Mouse (Mus musculus) CH12.LX (cell line): Measurements from ENCODE around the gene Zic1. TPM values are rescaled to one million over a fixed set of nuclear protein-coding genes. Genes with fewer than 3 reads are reported as not detected.

ENCODE experiments used
- DNase-seq: peaks from one replicate; pipeline ENCODE4 v3.0.0-alpha.2; 2013; ENCODE audit errors: extremely low read depth
- H3K27ac ChIP-seq: 2 replicates; pipeline ENCODE4 v1.5.1; 2012; ENCODE audit warnings: low read depth, mild to moderate bottlenecking, control low read depth, moderate library complexity; ENCODE audit not compliant: insufficient read depth
- H3K27me3 ChIP-seq: replicated peaks from 2 replicates; pipeline ENCODE3; 2012; ENCODE audit warnings: inconsistent platforms
- H3K36me3 ChIP-seq, 2 experiments: replicated peaks in 1 of 2; 2 replicates each; pipeline versions ENCODE3 to v1.6.1; 2012; ENCODE audit warnings: inconsistent platforms in 1 of 2, low read length in 1 of 2, mild to moderate bottlenecking in 1 of 2, mixed read lengths in 1 of 2, moderate library complexity in 1 of 2; ENCODE audit not compliant: control insufficient read depth in 1 of 2, insufficient read depth in 1 of 2
- H3K4me1 ChIP-seq, 2 experiments: 2 replicates each; pipeline ENCODE4 v1.6.1; 2012; ENCODE audit warnings: inconsistent platforms in 1 of 2, moderate library complexity in 1 of 2; ENCODE audit not compliant: insufficient read depth in 2 of 2, control insufficient read depth in 1 of 2
- H3K4me2 ChIP-seq: 2 replicates; pipeline ENCODE4 v1.6.1; 2012; ENCODE audit warnings: low read depth, mild to moderate bottlenecking, control low read depth; ENCODE audit not compliant: poor library complexity, insufficient read depth, severe bottlenecking
- H3K4me3 ChIP-seq, 3 experiments: fragments of 150-350 bp in 1 of 3; sonication (generic) in 1 of 3; replicated peaks in 1 of 3; 2 replicates each; pipeline versions ENCODE3 to v1.5.1; 2011 to 2012; ENCODE audit warnings: low read depth in 2 of 3, low read length in 2 of 3, mild to moderate bottlenecking in 2 of 3, moderate library complexity in 2 of 3, control low read depth in 1 of 3, improper control_type of control experiment in 1 of 3, inconsistent platforms in 1 of 3, mixed read lengths in 1 of 3; ENCODE audit not compliant: poor library complexity in 1 of 3
- H3K79me2 ChIP-seq: replicated peaks from 2 replicates; pipeline ENCODE4 v1.6.1; 2012; ENCODE audit warnings: mild to moderate bottlenecking, moderate library complexity; ENCODE audit not compliant: control insufficient read depth, poor library complexity, insufficient read depth, severe bottlenecking; ENCODE audit errors: extremely low read depth
- H3K9ac ChIP-seq: 2 replicates; pipeline ENCODE4 v1.6.1; 2012; ENCODE audit warnings: low read depth, mild to moderate bottlenecking, control low read depth, moderate library complexity; ENCODE audit not compliant: insufficient read depth
- H3K9me3 ChIP-seq: replicated peaks from 2 replicates; pipeline ENCODE3; 2012; ENCODE audit warnings: low read length, inconsistent platforms, mixed read lengths
- CHD1 ChIP-seq: IDR thresholded peaks from 2 replicates; pipeline ENCODE4 v1.6.1; 2012; ENCODE audit warnings: low read depth, low read length, improper control_type of control experiment, inconsistent platforms
- CTCF ChIP-seq, 2 experiments: IDR thresholded peaks in 1 of 2; conservative IDR thresholded peaks in 1 of 2; 2 replicates each; pipeline ENCODE4 v1.5.1; 2011 to 2012; ENCODE audit warnings: low read depth in 2 of 2, low read length in 2 of 2, improper control_type of control experiment in 1 of 2, inconsistent platforms in 1 of 2, mild to moderate bottlenecking in 1 of 2, moderate library complexity in 1 of 2
- EP300 ChIP-seq: IDR thresholded peaks from 2 replicates; pipeline ENCODE4 v1.6.1; 2011; ENCODE audit warnings: low read length, improper control_type of control experiment
- ETS1 ChIP-seq: conservative IDR thresholded peaks from 2 replicates; pipeline ENCODE4 v1.6.1; 2012; ENCODE audit warnings: low read depth, mild to moderate bottlenecking, inconsistent platforms, low read length, improper control_type of control experiment, moderate library complexity
- JUN ChIP-seq: IDR thresholded peaks from 2 replicates; pipeline ENCODE4 v1.6.1; 2011; ENCODE audit warnings: low read depth, mild to moderate bottlenecking, low read length, improper control_type of control experiment, moderate library complexity; ENCODE audit not compliant: insufficient read depth
- JUND ChIP-seq: conservative IDR thresholded peaks from 2 replicates; pipeline ENCODE4 v1.6.1; 2011; ENCODE audit warnings: low read depth, low read length, improper control_type of control experiment
- KAT2A ChIP-seq: IDR thresholded peaks from 2 replicates; pipeline ENCODE4 v1.6.1; 2012; ENCODE audit warnings: low read length, improper control_type of control experiment, inconsistent platforms; ENCODE audit not compliant: insufficient replicate concordance
- MAFK ChIP-seq: IDR thresholded peaks from 2 replicates; pipeline ENCODE4 v1.6.1; 2011; ENCODE audit warnings: low read length, improper control_type of control experiment; ENCODE audit not compliant: insufficient replicate concordance
- MEF2A ChIP-seq: IDR thresholded peaks from 2 replicates; pipeline ENCODE4 v1.6.1; 2014; ENCODE audit warnings: low read depth, mild to moderate bottlenecking, inconsistent platforms, low read length, improper control_type of control experiment, borderline replicate concordance
- MXI1 ChIP-seq: IDR thresholded peaks from 2 replicates; pipeline ENCODE4 v1.6.1; 2011; ENCODE audit warnings: mild to moderate bottlenecking, low read depth, low read length, improper control_type of control experiment
- MYC ChIP-seq: IDR thresholded peaks from 2 replicates; pipeline ENCODE4 v1.6.1; 2011; ENCODE audit warnings: low read depth, mild to moderate bottlenecking, improper control_type of control experiment, low read length
- NRF1 ChIP-seq: IDR thresholded peaks from 2 replicates; pipeline ENCODE4 v1.6.1; 2014; ENCODE audit warnings: low read depth, mild to moderate bottlenecking, inconsistent platforms, low read length, improper control_type of control experiment, moderate library complexity
- POLR2A ChIP-seq: IDR thresholded peaks from 2 replicates; pipeline ENCODE4 v1.6.1; 2011; ENCODE audit warnings: low read depth, mild to moderate bottlenecking, improper control_type of control experiment, low read length
- POLR2AphosphoS2 ChIP-seq: IDR thresholded peaks from 2 replicates; pipeline ENCODE4 v1.6.1; 2011; ENCODE audit warnings: low read depth, low read length, improper control_type of control experiment
- RCOR1 ChIP-seq: conservative IDR thresholded peaks from 2 replicates; pipeline ENCODE4 v1.6.1; 2012; ENCODE audit warnings: low read depth, mild to moderate bottlenecking, inconsistent platforms, low read length, improper control_type of control experiment
- SMC3 ChIP-seq: IDR thresholded peaks from 2 replicates; pipeline ENCODE4 v1.6.1; 2011; ENCODE audit warnings: low read depth, low read length, improper control_type of control experiment
- USF1 ChIP-seq: IDR thresholded peaks from 2 replicates; pipeline ENCODE4 v1.6.1; 2014; ENCODE audit warnings: low read depth, mild to moderate bottlenecking, inconsistent platforms, low read length, improper control_type of control experiment
- USF2 ChIP-seq: conservative IDR thresholded peaks from 2 replicates; pipeline ENCODE4 v1.6.1; 2011; ENCODE audit warnings: low read depth, low read length, improper control_type of control experiment
- ZC3H11A ChIP-seq: IDR thresholded peaks from 2 replicates; pipeline ENCODE4 v1.6.1; 2012; ENCODE audit warnings: low read depth, mild to moderate bottlenecking, inconsistent platforms, low read length, improper control_type of control experiment
- ZKSCAN1 ChIP-seq: IDR thresholded peaks from 2 replicates; pipeline ENCODE4 v1.6.1; 2012; ENCODE audit warnings: low read depth, inconsistent platforms, low read length, improper control_type of control experiment, borderline replicate concordance
- ZNF384 ChIP-seq: IDR thresholded peaks from 2 replicates; pipeline ENCODE4 v1.6.1; 2012; ENCODE audit warnings: low read depth, low read length, improper control_type of control experiment, inconsistent platforms
- dilution Hi-C: fragments of 300-500 bp; cut with MboI; formaldehyde crosslinking; loops from 2 replicates; pipeline ENCODE4 v1.14.3; 2020; ENCODE audit warnings: low sequenced_read_pairs; ENCODE audit not compliant: extremely low pct_unique_long_range_greater_than_20kb, extremely low pct_ligation_motif_present
- in situ Hi-C: fragments of 300-500 bp; cut with MboI; formaldehyde crosslinking; loops from 3 replicates; pipeline ENCODE4 v1.14.3; 2019; ENCODE audit warnings: low sequenced_read_pairs, low pct_ligation_motif_present, low pct_unique_long_range_greater_than_20kb, mixed read lengths
- polyA plus RNA-seq: library from polyadenylated mRNA; unstranded; fragments of >175 nt; gene quantifications from 2 replicates; pipeline ENCODE4 v1.2.1, GENCODE M21; 2012; ENCODE audit warnings: low read depth; ENCODE audit not compliant: insufficient read length
- total RNA-seq, 2 experiments: library from RNA; depleted of rRNA; stranded (reverse); fragments of 300-350 nt in 1 of 2; fragments of >200 nt in 1 of 2; gene quantifications; 2 replicates each; pipeline ENCODE4 v1.2.3; 2012 to 2014

The Zic1 gene
- total and polyA plus RNA-seq, 3 experiments = not detected

DNA sequence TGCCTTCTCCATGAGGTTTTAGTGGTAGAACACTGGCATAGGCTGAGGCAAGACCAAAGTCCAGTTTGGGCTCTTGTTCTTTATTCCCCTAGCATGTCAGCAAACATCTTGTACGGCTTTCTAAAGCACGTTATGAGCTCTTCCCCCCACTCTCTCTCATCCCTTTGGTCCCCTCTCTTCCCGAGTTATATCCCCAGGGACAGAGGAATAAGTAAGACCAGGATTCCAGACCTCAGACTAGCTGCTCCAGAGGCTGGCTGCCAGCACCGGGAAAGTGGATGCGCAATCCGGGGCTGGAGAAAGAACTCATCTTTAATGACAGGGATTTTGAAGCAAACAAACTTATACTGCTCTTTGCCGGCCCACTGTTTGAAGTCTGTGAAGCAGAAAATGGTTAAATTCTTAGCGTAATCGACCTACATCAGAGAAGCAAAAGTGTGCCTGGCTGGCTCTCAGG lies 14.9 kb upstream of the Zic1 start:
- no peaks in the 10 kb centered on the region for H3K4me1 ChIP-seq
- in situ Hi-C loops = no loop called here
- DNase-seq = no peak
- H3K27ac ChIP-seq = no peak overlapping the region
- no peak for TF ChIP-seq MEF2A
- TF ChIP-seq JUN = no peak
- H3K79me2 ChIP-seq = no peaks in the 10 kb centered on the region
- H3K4me2 ChIP-seq = no peak overlapping the region
- no peaks in the 10 kb centered on the region for H3K27me3 ChIP-seq
- peaks cover 66% of the 10 kb centered on the region for H3K9me3 ChIP-seq
- dilution Hi-C loops = no loop called here
- no peaks in the 10 kb centered on the region for H3K36me3 ChIP-seq
- no peak overlapping the region for H3K9ac ChIP-seq
- no peak overlapping the region for H3K4me3 ChIP-seq

DNA sequence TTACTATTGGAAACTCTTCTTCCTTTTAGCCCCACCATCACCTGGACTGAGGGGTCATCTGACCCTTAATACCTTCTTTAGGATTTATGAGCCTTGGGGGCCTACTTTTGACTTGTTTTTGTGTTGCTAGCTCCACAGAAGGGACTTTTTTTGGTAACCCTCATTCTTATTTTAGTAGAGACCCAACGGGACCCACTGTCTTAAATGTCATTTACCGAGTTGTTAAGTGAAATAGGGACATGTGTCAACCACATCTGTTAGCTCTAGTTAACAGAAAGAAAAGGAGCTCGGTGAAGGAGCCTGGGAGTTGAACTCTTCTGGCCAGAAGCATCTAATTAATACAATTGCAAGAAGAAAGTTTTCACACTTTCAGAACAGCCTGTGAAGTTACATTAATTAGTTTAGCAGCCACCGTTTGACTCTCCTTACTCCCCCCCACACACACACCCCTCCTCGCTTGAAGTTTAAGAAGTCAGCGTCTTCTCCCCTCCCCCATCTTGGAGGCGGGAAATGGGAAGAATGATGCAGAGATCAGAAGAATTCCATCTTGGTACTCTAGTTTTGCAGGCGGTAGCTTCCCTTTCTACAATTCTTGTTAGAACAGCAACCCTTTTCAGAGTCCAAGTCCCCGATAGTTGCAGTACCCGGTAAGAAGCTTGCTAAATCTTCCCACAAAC lies 14.3 kb upstream of the Zic1 start:
- Histone ChIP-seq H3K27ac (no peak overlapping the region), H3K4me2 (no peak overlapping the region), H3K79me2 (no peaks in the 10 kb centered on the region), H3K9ac (no peak overlapping the region), H3K9me3 (peaks cover 62% of the 10 kb centered on the region), H3K4me1 (no peaks in the 10 kb centered on the region), H3K4me3 (no peak overlapping the region), H3K36me3 (no peaks in the 10 kb centered on the region), H3K27me3 (no peaks in the 10 kb centered on the region)
- dilution Hi-C loops (no loop called here), in situ Hi-C loops (no loop called here)
- no peak for DNase-seq
- TF ChIP-seq NRF1 = no peak
- TF ChIP-seq SMC3 = no peak
- TF ChIP-seq RCOR1 = no peak
- no peak for TF ChIP-seq POLR2AphosphoS2
- TF ChIP-seq USF1 = no peak
- TF ChIP-seq CTCF (conservative IDR thresholded peaks at IDR 0.05 in 1 of 2, IDR thresholded peaks at IDR 0.05 in 1 of 2; ENCODE audit: low read depth in 2 of 2, low read length in 2 of 2) = no peak
- no peak for TF ChIP-seq MXI1
- TF ChIP-seq ZC3H11A = no peak
- TF ChIP-seq MAFK = no peak
- no peak for TF ChIP-seq POLR2A
- no peak for TF ChIP-seq ZNF384
- no peak for TF ChIP-seq ZKSCAN1
- no peak for TF ChIP-seq EP300
- TF ChIP-seq USF2 = no peak
- TF ChIP-seq CHD1 = no peak
- no peak for TF ChIP-seq ETS1
- no peak for TF ChIP-seq MYC
- no peak for TF ChIP-seq JUN
- TF ChIP-seq KAT2A = no peak
- no peak for TF ChIP-seq JUND
